Mouse (Mus musculus) erythroid progenitor cell, adult 5-6 weeks (primary cell): ENCODE measurements around the gene Mmp2. TPM values are rescaled to one million over a fixed set of nuclear protein-coding genes. Genes with fewer than 3 reads are reported as not detected.

Experiments used
- ATAC-seq: replicated peaks from 2 replicates; pipeline ENCODE4 v1.8.0; 2016; ENCODE audit warnings: moderate number of reproducible peaks, mild to moderate bottlenecking, moderate TSS enrichment, inconsistent platforms; ENCODE audit not compliant: poor library complexity, low FRiP score, severe bottlenecking
- total RNA-seq, 2 experiments: library from RNA; stranded (forward) in 1 of 2; stranded (reverse) in 1 of 2; fragments of 150-400 nt in 1 of 2; fragments of 186-747, 209-891 nt in 1 of 2; gene quantifications; 2 replicates each; pipeline versions ENCODE4 v1.2.3 to v1.2.4; 2015 to 2017; ENCODE audit warnings: low replicate concordance in 2 of 2

Mmp2 gene
- total RNA-seq, 2 experiments from 2014 or later: not detected

DNA sequence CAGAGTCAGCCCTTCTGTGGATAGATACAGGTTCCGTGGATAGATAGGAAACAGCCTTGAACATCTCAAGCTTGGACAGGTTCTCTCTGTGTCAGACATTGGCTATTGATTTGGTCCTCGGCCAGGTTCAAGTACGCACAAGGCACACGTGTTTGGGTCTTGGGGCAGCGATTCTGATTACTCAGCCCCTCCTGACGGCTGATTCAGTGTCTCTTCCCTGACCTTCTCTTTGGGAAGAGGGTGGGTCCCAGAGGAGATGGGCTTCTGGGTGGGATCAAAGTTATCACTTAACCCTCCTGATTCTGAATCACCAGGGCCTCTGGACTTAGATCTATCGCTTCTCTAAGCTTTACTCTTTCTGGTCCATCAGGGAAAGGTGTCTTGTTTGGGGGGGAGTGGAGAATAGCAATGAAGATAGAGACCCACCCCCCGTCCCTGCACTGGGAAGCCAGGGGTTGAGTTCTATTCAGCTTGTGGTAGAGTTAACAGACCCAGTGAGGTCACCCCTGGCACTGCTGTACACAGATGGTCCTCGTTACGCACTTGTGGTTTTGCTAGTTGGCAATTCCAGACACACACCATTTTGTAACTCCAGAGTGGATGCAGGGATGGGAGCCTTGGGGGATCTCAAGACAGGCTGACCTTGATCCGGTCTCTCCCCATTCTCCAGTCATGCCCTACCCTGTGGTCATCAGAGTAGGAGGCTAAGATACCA is 7.9 kb downstream of the Mmp2 start:
- no peak for ATAC-seq

DNA sequence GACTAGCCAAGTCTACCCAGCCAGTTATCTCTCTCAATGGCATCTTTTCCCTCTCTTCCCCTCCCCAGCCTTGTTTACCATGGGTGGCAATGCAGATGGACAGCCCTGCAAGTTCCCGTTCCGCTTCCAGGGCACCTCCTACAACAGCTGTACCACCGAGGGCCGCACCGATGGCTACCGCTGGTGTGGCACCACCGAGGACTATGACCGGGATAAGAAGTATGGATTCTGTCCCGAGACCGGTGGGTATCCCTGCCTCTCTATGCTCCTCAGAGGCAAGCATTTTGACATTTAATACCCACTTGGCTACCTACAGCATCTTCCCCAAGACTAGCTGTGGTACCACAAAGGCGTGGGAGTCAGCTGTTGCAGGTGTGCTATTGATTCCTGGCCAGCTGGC is 8.8 kb downstream of the Mmp2 start:
- no peak for ATAC-seq

DNA sequence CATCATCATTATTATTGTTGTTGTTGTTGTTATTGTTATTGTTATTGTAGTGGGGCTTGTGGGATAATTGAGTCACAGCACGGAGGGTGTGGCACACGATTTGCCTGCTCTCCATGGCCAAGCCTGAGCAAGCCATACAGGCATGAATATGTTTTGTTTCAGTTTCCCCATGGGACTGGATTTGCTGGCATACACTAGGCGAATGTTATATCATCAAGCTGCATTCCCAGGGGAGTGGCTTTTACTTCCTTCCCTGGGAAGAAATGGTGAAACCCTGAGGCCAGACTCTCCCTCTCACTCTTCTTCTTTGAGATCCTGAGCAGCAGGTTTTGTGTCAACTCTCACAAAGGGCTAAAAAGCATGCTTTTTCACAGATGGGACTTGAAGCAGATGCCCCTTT is 11.5 kb downstream of the Mmp2 start:
- ATAC-seq: no peak

- ATAC-seq: no peak
Observed at GRCm38 (mm10) chr8:92839161-92839560, 12.1 kb downstream of the Mmp2 start.

- no peak for ATAC-seq
Observed at GRCm38 (mm10) chr8:92839876-92840275, 12.8 kb downstream of the Mmp2 start.

DNA sequence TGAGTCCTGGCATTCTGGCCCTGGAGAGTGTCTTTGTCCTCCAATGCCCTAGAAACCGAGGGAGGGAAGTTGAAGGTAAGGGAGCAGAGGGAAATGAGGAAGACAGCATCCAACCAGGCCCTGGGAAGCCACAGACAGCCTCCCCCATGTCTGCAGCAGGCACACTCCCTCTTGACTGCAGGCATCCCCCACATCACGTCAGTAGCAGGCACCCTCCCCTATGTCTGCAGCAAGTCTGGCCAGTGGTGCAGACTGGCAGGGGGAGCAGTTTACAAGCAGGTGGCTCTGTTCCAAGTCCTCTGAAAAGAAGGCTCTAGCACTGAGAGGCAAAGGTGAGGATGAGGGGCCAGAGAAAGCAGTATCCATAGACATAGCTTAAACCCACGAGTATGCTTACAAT is 19.6 kb downstream of the Mmp2 start:
- ATAC-seq: no peak

- no peak for ATAC-seq
Observed at GRCm38 (mm10) chr8:92847299-92847698, 20.2 kb downstream of the Mmp2 start.

GRCm38 (mm10) chr8:92849261-92849660 is 22.2 kb downstream of the Mmp2 start:
- no peak for ATAC-seq

DNA sequence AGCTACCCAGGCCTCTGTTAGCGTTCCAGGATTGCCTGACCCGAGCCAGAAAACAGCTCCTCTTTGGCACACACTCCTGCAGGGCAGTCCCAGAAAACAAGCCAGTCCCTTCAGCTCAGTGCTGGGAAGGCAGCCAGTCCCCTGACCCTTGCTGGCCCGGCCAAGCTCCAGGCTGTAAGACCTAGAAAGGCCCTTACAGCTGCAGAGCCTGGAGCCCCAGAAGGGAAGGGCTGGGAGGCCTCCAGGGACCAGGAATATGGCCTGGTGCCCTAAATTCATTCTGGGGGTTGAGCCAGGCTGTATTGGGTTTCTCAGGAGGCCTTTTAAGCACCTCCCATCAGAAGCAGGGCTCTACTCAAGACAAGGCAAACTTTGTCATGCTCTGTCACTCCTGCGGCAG is 23.1 kb downstream of the Mmp2 start:
- no peak for ATAC-seq

DNA sequence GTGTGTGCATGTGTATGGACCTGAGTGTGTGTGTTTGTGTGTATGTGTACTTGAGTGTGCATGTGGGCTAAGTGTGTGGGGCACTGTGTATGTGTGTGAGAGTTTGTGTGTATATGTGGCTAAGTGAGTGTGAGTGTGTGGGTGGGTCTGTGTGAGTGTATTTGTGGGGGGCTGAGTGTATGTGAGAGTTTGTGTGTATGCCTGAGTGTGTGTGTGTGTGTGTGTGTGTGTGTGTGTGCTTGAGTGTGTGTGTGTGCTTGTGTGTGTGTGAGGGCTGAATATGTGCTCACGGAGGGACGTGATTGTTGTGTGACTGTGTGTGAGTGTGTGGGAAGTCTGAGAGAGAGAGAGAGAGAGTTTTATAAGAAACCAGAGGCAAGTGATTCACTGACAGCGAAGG is 24.3 kb downstream of the Mmp2 start:
- ATAC-seq: no peak

GRCm38 (mm10) chr8:92853188-92853983 is 26.3 kb downstream of the Mmp2 start:
- no peak for ATAC-seq

DNA sequence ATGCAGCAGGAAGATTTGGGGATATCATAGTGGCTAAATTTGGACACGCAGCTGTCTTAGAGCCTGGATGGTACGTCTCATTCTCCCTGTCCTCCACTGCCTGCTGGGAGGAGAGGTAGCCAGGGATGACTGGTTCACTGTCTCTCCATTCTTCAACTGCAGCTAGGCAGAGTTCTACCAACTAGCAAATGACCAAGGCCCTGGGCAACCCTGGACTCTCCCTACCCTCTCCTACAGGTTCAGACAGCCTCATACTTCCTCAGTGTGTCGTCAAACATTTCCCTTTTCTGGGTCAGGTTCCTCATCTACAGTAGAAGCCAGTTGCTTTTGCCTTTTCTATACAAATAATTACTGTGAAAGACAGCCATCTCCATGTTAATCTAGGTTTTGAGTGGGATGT is 27.6 kb downstream of the Mmp2 start:
- ATAC-seq: no peak

GRCm38 (mm10) chr8:92855171-92855894 is 28.2 kb downstream of the Mmp2 start, which contains the start of gene Lpcat2:
Gene Lpcat2 (plus strand): TSS chr8:92855339.
- no peak for ATAC-seq

DNA sequence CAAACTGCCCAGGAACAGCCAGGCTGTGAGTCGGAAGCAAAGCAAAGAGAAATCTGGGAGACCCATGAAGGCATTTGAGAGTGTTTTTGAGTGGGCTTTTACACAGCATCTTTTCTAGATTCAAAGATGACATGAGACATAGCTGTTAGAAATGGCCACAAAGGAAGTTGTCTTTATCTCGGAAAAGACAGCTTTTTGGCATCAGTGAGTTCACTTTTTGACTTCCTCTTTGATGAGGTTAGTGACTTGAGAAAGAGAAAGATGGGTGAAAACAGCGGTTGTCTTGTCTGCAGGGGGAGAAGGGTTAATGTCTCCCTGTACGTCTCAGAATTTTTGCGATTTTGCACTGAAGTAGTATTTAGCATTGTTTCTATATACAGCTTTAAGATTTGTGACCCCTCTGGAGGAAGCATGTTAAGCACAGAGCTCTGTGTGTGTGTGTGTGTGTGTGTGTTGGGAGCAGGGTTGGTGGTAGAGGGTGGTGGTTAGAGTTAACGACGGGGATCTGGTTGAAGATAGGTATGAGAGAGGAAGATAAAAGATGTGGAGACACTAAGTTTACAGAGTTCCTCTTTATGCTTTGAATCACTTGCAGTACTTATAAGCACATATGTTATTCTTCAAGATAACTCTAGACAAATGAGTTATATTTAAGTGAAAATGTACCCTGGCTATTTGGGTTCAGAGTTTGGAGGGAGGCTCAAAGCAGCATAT is 29.3 kb downstream of the Mmp2 start:
- no peak for ATAC-seq

DNA sequence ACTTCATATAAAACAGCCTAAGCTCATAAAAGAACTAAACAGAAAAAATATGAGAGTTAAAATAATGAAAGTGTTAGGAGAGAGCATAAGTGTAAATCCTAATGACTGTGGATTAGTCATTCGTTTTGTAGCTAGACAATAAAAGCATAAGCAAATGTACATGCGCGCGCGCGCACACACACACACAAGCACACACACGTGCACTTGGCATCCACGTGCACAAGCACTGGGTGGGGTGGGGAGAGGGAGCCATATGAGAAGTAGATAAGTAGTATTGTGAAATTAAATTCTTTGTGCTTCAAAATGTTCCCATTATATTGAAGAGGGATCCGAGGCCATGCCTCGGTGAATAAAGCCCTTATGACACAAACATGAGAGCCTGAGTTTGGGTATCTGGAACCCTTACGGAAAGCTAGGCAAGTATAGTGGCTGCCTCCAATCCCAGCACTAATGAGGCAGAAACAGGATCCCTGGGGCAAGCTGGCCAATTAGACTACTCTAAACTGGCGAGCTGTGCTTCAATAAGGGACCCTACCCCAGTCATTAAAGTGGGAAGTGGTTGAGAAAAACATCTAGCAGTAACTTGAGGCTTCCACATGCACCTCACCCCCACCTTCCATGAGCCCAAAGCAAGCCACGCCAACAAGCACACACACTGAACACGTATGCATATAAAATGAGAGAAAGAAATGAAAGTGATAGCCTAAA is 31.5 kb downstream of the Mmp2 start:
- no peak for ATAC-seq

- ATAC-seq: no peak
Observed at GRCm38 (mm10) chr8:92861977-92862376, 34.9 kb downstream of the Mmp2 start.

- ATAC-seq: no peak
Observed at GRCm38 (mm10) chr8:92870281-92870680, 43.2 kb downstream of the Mmp2 start.

- ATAC-seq: no peak
Observed at GRCm38 (mm10) chr8:92872063-92872759, 45.1 kb downstream of the Mmp2 start.

DNA sequence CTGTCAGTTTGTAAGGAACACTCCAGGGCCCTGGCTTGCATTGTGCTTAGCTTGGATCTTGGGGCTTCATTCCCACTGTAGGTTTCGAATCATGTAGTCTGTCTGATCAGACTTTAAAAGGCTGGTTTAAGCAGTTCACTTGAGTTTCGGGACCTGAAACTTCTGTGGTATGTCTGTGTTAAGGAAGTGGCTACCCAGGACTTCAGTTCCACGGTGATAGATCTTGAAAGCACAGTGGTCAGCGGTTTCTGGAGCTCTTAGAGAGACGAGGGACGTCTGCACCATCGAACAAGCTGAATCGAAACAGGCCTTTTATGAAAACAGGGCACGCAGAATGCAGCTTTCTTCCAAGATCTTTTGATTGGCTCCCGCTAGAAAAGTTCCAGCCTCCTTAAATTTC is 48.7 kb downstream of the Mmp2 start:
- no peak for ATAC-seq
